ENCODE assay signal across 15 mouse cellular contexts in genomic region chr2:113574411-113574810, GRCm38 (mm10).
DNase-seq lines count a peak whose midpoint lies in the region.
"Had no signal": no experiment of that assay in that cellular context is flagged by ENCODE, and none has a peak within 500 bp of the region (broad histone marks: within the 10 kb centered on the region; RNA-seq: fewer than 3 reads in every experiment).

No protein-coding gene starts in this region.

- peak; percentile 70 for DNase-seq in heart, adult 11 months
- DNase-seq in heart, postnatal 14 days, result no peak
- DNase-seq in retina, adult 2 months (ENCODE audit: low read depth, low spot score), result peak; percentile 84
- no peak for DNase-seq in retina, embryonic 14.5 days (ENCODE audit: low spot score)
- peak; percentile 35 for DNase-seq in retina, postnatal 7 days (ENCODE audit: low read depth, low spot score)
- DNase-seq in adrenal gland, postnatal 14 days, result no peak
- DNase-seq: adrenal gland, adult 2 months; adrenal gland, postnatal 25 days; cerebellum, adult 11-12 months; cerebellum, adult 8-10 months; cerebellum, postnatal 10 days; cerebellum, postnatal 36 days; embryo, embryonic 11 days; gastrocnemius, postnatal 25 days; heart, adult 2 months had no signal

- intact Hi-C loops in heart, postnatal 14 days (cut with DNase I), result no loop called here

Comparison
In these comparisons a context has a peak if more than half of its experiments do, and no peak if none do; other contexts are left out.
1. DNase-seq: peak in heart, adult 11 months (single experiment), retina, adult 2 months (single experiment) and retina, postnatal 7 days (single experiment); none in heart, postnatal 14 days (0 of 2), retina, embryonic 14.5 days (single experiment) and adrenal gland, postnatal 14 days (single experiment).